Mouse (Mus musculus): ENCODE measurements at regions not wholly inside any gene's neighbourhood (a gene's known extent, or its start where the extent isn't known, plus 50 kb on each side); places are given as distances from the start of the nearest gene placed in this dataset.
A peak's percentile ranks its signal among the peaks of the same experiment; 100 is the strongest.

- no peak for DNase-seq (ENCODE audit: low read depth)
These were observed 794.3 kb upstream of the Car8 start for GRCm38 (mm10) chr4:9033106-9033642.

GRCm38 (mm10) chr4:9031634-9032033 is 792.8 kb upstream of the Car8 start:
- DNase-seq (ENCODE audit: low read depth): no peak

- no peak for DNase-seq (ENCODE audit: low read depth)
These were observed 790.1 kb upstream of the Car8 start for GRCm38 (mm10) chr4:9028946-9029345.

GRCm38 (mm10) chr4:9028475-9028874 is 789.6 kb upstream of the Car8 start:
- DNase-seq (ENCODE audit: low read depth): no peak

GRCm38 (mm10) chr4:9027798-9028404 is 789.1 kb upstream of the Car8 start:
- DNase-seq (ENCODE audit: low read depth): peak; percentile 34

- DNase-seq (ENCODE audit: low read depth): no peak
These were observed 788.5 kb upstream of the Car8 start for GRCm38 (mm10) chr4:9027383-9027782.

- DNase-seq (ENCODE audit: low read depth): no peak
These were observed 788.0 kb upstream of the Car8 start for GRCm38 (mm10) chr4:9026841-9027240.

- no peak for DNase-seq (ENCODE audit: low read depth)
These were observed 787.1 kb upstream of the Car8 start for GRCm38 (mm10) chr4:9025821-9026470.

- no peak for DNase-seq (ENCODE audit: low read depth)
These were observed 785.5 kb upstream of the Car8 start for GRCm38 (mm10) chr4:9024216-9024925.

- DNase-seq (ENCODE audit: low read depth): no peak
These were observed 780.6 kb upstream of the Car8 start for GRCm38 (mm10) chr4:9019241-9020110.

GRCm38 (mm10) chr4:9018236-9018635 is 779.4 kb upstream of the Car8 start:
- DNase-seq (ENCODE audit: low read depth): no peak

- no peak for DNase-seq (ENCODE audit: low read depth)
These were observed 777.7 kb upstream of the Car8 start for GRCm38 (mm10) chr4:9016504-9017040.

GRCm38 (mm10) chr4:9015528-9016503 is 777.0 kb upstream of the Car8 start:
- no peak for DNase-seq (ENCODE audit: low read depth)

GRCm38 (mm10) chr4:9014986-9015385 is 776.1 kb upstream of the Car8 start:
- no peak for DNase-seq (ENCODE audit: low read depth)

- DNase-seq (ENCODE audit: low read depth): no peak
These were observed 773.9 kb upstream of the Car8 start for GRCm38 (mm10) chr4:9012787-9013186.

- DNase-seq (ENCODE audit: low read depth): no peak
These were observed 773.1 kb upstream of the Car8 start for GRCm38 (mm10) chr4:9011952-9012351.

GRCm38 (mm10) chr4:9011129-9011518 is 772.3 kb upstream of the Car8 start:
- DNase-seq (ENCODE audit: low read depth): no peak

GRCm38 (mm10) chr4:9010381-9011128 is 771.7 kb upstream of the Car8 start:
- no peak for DNase-seq (ENCODE audit: low read depth)

- DNase-seq (ENCODE audit: low read depth): no peak
These were observed 770.8 kb upstream of the Car8 start for GRCm38 (mm10) chr4:9009656-9010055.
